Mouse (Mus musculus) kidney, adult 2 months (tissue): ENCODE measurements around the gene Afdn. TPM values are rescaled to one million over a fixed set of nuclear protein-coding genes. Genes with fewer than 3 reads are reported as not detected.
"Not testable (repeated sequence)": the region's sequence is repeated elsewhere in the genome, so short reads cannot be mapped to it uniquely, and the experiment has no call there.

Experiments
- DNase-seq: peaks from one replicate; pipeline ENCODE4 v3.0.0; 2021
- H3K27ac ChIP-seq: fragments of 200-500 bp; 2 replicates; pipeline ENCODE4 v1.5.1; 2012; ENCODE audit warnings: low read depth, low read length, control low read depth, inconsistent platforms; ENCODE audit not compliant: insufficient read depth
- H3K27me3 ChIP-seq: fragments of 200-500 bp; replicated peaks from 2 replicates; pipeline ENCODE4 v1.6.1; 2012; ENCODE audit warnings: mild to moderate bottlenecking, moderate library complexity, low read length, inconsistent platforms; ENCODE audit not compliant: control insufficient read depth, insufficient read depth
- H3K36me3 ChIP-seq: fragments of 200-500 bp; 2 replicates; pipeline ENCODE4 v1.6.1; 2012; ENCODE audit warnings: mild to moderate bottlenecking, moderate library complexity, low read length, inconsistent platforms; ENCODE audit not compliant: control insufficient read depth, insufficient read depth
- H3K4me1 ChIP-seq: fragments of 200-500 bp; 2 replicates; pipeline ENCODE4 v1.6.1; 2011; ENCODE audit warnings: low read length; ENCODE audit not compliant: control insufficient read depth, insufficient read depth
- H3K4me3 ChIP-seq: fragments of 200-500 bp; 2 replicates; pipeline ENCODE4 v1.5.1; 2011; ENCODE audit warnings: mild to moderate bottlenecking, low read depth, low read length, control low read depth; ENCODE audit not compliant: insufficient read depth
- CTCF ChIP-seq: fragments of 200-500 bp; conservative IDR thresholded peaks from 2 replicates; pipeline ENCODE4 v1.5.1; 2011; ENCODE audit warnings: low read depth, mild to moderate bottlenecking, control low read depth, low read length, moderate library complexity, mixed read lengths; ENCODE audit not compliant: insufficient read depth, insufficient read length
- POLR2A ChIP-seq: fragments of 200-500 bp; IDR thresholded peaks from one replicate; pipeline ENCODE4 v1.6.1; 2011; ENCODE audit warnings: low read depth, low read length, control low read depth
- WGBS: fragments of 180-500 bp; shearing (Covaris S2); methylation state at CpG from one replicate; pipeline ENCODE4 v1.1.7; 2018; 5-methylcytosine and 5-hydroxymethylcytosine counted together
- polyA plus RNA-seq: library from polyadenylated mRNA; depleted of rRNA; stranded (reverse); fragments of >200 nt; gene quantifications from 2 replicates; pipeline ENCODE4 v1.2.3, GENCODE M21; 2012

The Afdn gene
- polyA plus RNA-seq, 1 experiment = 35.1 TPM

- Histone ChIP-seq H3K27me3 (no peaks in the 10 kb centered on the region), H3K4me1 (no peaks in the 10 kb centered on the region), H3K27ac (no peak overlapping the region), H3K36me3 (no peaks in the 10 kb centered on the region), H3K4me3 (no peak overlapping the region)
- peak; percentile 81 for DNase-seq
- 45% methylated on average over 4 of the region's 4 CpGs for WGBS
- TF ChIP-seq POLR2A (no peak), CTCF (no peak)
These were observed 154.2 kb downstream of the Afdn start for GRCm38 (mm10) chr17:13914531-13914930.

GRCm38 (mm10) chr17:13920771-13921170 is 160.4 kb downstream of the Afdn start:
- Histone ChIP-seq H3K4me3 (no peak overlapping the region), H3K4me1 (peaks cover 4% of the 10 kb centered on the region; the same call in 1 of the 2 replicates), H3K36me3 (no peaks in the 10 kb centered on the region), H3K27ac (peak overlapping the region; percentile 61; the same call in 1 of the 2 replicates), H3K27me3 (no peaks in the 10 kb centered on the region)
- TF ChIP-seq CTCF = no peak
- no peak for TF ChIP-seq POLR2A
- 29% methylated on average over 2 of the region's 2 CpGs for WGBS
- DNase-seq = peak; percentile 40

GRCm38 (mm10) chr17:13923418-13923817 is 163.1 kb downstream of the Afdn start:
- 88% methylated on average over 2 of the region's 2 CpGs for WGBS
- TF ChIP-seq POLR2A (no peak), CTCF (no peak)
- H3K4me1 ChIP-seq = peaks cover 4% of the 10 kb centered on the region; the same call in 1 of the 2 replicates
- H3K27me3 ChIP-seq = no peaks in the 10 kb centered on the region
- no peak overlapping the region for H3K4me3 ChIP-seq
- no peak for DNase-seq
- no peaks in the 10 kb centered on the region for H3K36me3 ChIP-seq
- no peak overlapping the region for H3K27ac ChIP-seq

GRCm38 (mm10) chr17:13924588-13924987 is 164.2 kb downstream of the Afdn start:
- no peaks in the 10 kb centered on the region for H3K27me3 ChIP-seq
- no peak overlapping the region for H3K27ac ChIP-seq
- no peak overlapping the region for H3K4me3 ChIP-seq
- no peak for TF ChIP-seq POLR2A
- no peak for TF ChIP-seq CTCF
- peaks cover 4% of the 10 kb centered on the region; the same call in 1 of the 2 replicates for H3K4me1 ChIP-seq
- no peak for DNase-seq
- no peaks in the 10 kb centered on the region for H3K36me3 ChIP-seq
- 97% methylated on average over 2 of the region's 2 CpGs for WGBS

- TF ChIP-seq POLR2A (no peak), CTCF (no peak)
- Histone ChIP-seq H3K27ac (no peak overlapping the region), H3K36me3 (no peaks in the 10 kb centered on the region), H3K27me3 (no peaks in the 10 kb centered on the region), H3K4me1 (peaks cover 2% of the 10 kb centered on the region; the same call in 1 of the 2 replicates), H3K4me3 (no peak overlapping the region)
- DNase-seq = no peak
- WGBS = 72% methylated on average over 3 of the region's 3 CpGs
These were observed 165.6 kb downstream of the Afdn start for GRCm38 (mm10) chr17:13925931-13926330.

GRCm38 (mm10) chr17:13930421-13930820 is 170.1 kb downstream of the Afdn start:
- Histone ChIP-seq H3K27me3 (no peaks in the 10 kb centered on the region), H3K4me3 (no peak overlapping the region), H3K4me1 (no peaks in the 10 kb centered on the region), H3K27ac (no peak overlapping the region), H3K36me3 (no peaks in the 10 kb centered on the region)
- DNase-seq = no peak
- WGBS = 88% methylated on average over 9 of the region's 9 CpGs
- TF ChIP-seq POLR2A (no peak), CTCF (no peak)

- DNase-seq, H3K4me3 ChIP-seq, H3K27me3 ChIP-seq, H3K27ac ChIP-seq, H3K4me1 ChIP-seq, H3K36me3 ChIP-seq: not testable (repeated sequence)
- 76% methylated on average over 2 of the region's 2 CpGs for WGBS
These were observed 175.0 kb downstream of the Afdn start for GRCm38 (mm10) chr17:13935364-13935763.

- H3K36me3 ChIP-seq = no peaks in the 10 kb centered on the region
- no peak for DNase-seq
- no peaks in the 10 kb centered on the region for H3K4me1 ChIP-seq
- H3K27ac ChIP-seq = no peak overlapping the region
- H3K4me3 ChIP-seq = no peak overlapping the region
- no peak for TF ChIP-seq CTCF
- no peak for TF ChIP-seq POLR2A
- 92% methylated on average over 4 of the region's 4 CpGs for WGBS
- H3K27me3 ChIP-seq = no peaks in the 10 kb centered on the region
These were observed 177.4 kb downstream of the Afdn start for GRCm38 (mm10) chr17:13937787-13938186.
